Mouse (Mus musculus): ENCODE measurements around the gene B130006D01Rik.

B130006D01Rik gene

GRCm38 (mm10) chr11:95773264-95773663 lies 49.9 kb downstream of the B130006D01Rik start:
- DNase-seq: no peak

Measured in kidney, adult 8-10 months (tissue).